8 mouse cellular contexts compared by ENCODE assay signal in the genomic region with DNA sequence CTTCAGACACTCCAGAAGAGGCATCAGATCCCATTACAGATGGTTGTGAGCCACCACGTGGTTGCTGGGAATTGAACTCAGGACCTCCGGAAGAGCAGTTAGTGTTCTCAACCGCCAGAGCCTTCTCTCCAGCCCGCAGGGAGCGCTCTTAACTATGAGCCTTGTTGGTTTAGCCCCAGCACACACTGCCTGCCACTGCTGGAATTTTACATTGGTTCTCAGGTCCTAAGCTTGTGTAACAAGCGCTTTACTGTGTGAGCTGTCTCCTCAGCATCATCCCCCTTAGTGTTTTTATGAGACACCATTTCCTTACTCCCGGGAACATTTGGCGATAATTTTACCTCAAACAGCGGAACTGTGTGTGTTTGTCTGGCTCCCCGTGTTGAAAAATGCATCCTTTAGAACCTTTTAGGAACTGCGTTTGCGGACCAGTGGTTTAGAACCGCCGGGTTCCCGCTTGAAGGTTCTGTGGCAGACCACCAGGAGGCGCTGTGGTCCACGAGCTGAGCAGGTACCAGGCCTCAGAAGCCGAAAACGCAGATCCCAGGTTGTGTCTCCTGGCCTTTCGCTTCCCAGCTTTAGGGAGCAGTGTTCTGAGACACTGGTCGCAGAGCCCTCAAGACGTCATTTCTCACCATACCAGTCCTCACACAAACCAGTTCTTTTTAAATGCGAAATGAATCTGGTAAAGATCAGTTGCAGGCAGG. TPM values are rescaled to one million over a fixed set of nuclear protein-coding genes. Genes with fewer than 3 reads are reported as not detected.
A peak's percentile ranks its signal among the peaks of the same experiment; 100 is the strongest.
DNase-seq lines count a peak whose midpoint lies in the region; ATAC-seq and TF ChIP-seq lines count a peak whose summit lies in the region.

No protein-coding gene starts in this region.

- peak; percentile 80 for DNase-seq in ES-E14 (ENCODE audit: low read depth, low spot score)
- peak; percentile 83 for DNase-seq in adrenal gland, postnatal 25 days
- peak; percentile 65 for DNase-seq in embryo, embryonic 9.5 days (ENCODE audit: extremely low spot score)
- peak; percentile 75 to 88 for DNase-seq in heart, postnatal 10 days
- DNase-seq in layer of hippocampus, postnatal 25 days (ENCODE audit: extremely low spot score in 1 of 2, low spot score in 1 of 2) = peak; percentile 76 to 92
- peak; percentile 82 for DNase-seq in mesoderm, embryonic 11.5 days (ENCODE audit: low read depth, low spot score)
- peak; percentile 92 for DNase-seq in right cerebral cortex, postnatal 4 days

- H3K9ac ChIP-seq in ES-E14 (ENCODE audit: insufficient read depth, low read depth, low read length, poor library complexity, severe bottlenecking) = peak overlapping the region; percentile 35; the same call in 1 of the 2 replicates

- no peaks in the 10 kb centered on the region for H3K36me3 ChIP-seq in ES-E14 (ENCODE audit: control insufficient read depth, insufficient read depth, low read length, poor library complexity, severe bottlenecking)

- no peak overlapping the region for H3K4me3 ChIP-seq in ES-E14 (ENCODE audit: insufficient read depth in 1 of 2, low read depth in 1 of 2, low read length in 2 of 2, poor library complexity in 1 of 2, severe bottlenecking in 1 of 2)

- no peak overlapping the region for H3K27ac ChIP-seq in ES-E14 (ENCODE audit: insufficient read depth, low read depth, low read length, poor library complexity, severe bottlenecking)

- no peak for ATAC-seq in inflammation-experienced regulatory T-cells, adult 6 months

- H3K9me3 ChIP-seq in ES-E14 (ENCODE audit: control insufficient read depth, insufficient read depth, low read depth, low read length) = no peaks in the 10 kb centered on the region

- in situ Hi-C loops in ES-E14 (cut with MboI; ENCODE audit: low sequenced_read_pairs in 2 of 2, unreplicated experiment in 2 of 2) = loop anchor here in 1 of 2 experiments (5.0 to 10.0 kb wide), 2 partner anchors 154 to 211 kb away; no protein-coding TSS in a partner anchor

- no peaks in the 10 kb centered on the region for H3K4me1 ChIP-seq in ES-E14 (ENCODE audit: control insufficient read depth in 2 of 2, insufficient read depth in 2 of 2, low read length in 2 of 2, poor library complexity in 1 of 2)

- intact Hi-C loops in heart, postnatal 10 days (cut with DNase I) = loop anchor here (1.0 to 5.0 kb wide), 4 partner anchors 150 to 449 kb away; no protein-coding TSS in a partner anchor

TF ChIP-seq in ES-E14, 5 proteins besides CTCF, POLR2A, EP300 and RAD21:
- no peak for TF ChIP-seq HCFC1 (IDR thresholded peaks at IDR 0.05; ENCODE audit: borderline replicate concordance, insufficient read depth, low read length)
- no peak for TF ChIP-seq ZNF384 (IDR thresholded peaks at IDR 0.05; ENCODE audit: low read depth, low read length)
- no peak for TF ChIP-seq CHD2 (IDR thresholded peaks at IDR 0.05; ENCODE audit: low read depth, low read length)
- peak; percentile 99 for TF ChIP-seq ZC3H11A (IDR thresholded peaks at IDR 0.05; ENCODE audit: borderline replicate concordance, low read depth, low read length)

RNA-seq across cellular contexts. Expression of a gene that starts 24.7 kb away (rescaled TPM):
- total RNA-seq in ES-E14 (2012; rRNA removed) = 27.4 and 33.4 TPM in 2 replicates
- 4.9 and 8.0 TPM in 2 replicates for total RNA-seq in adrenal gland, postnatal 25 days (2021)
- total RNA-seq in heart, postnatal 10 days (2021) = 1 to 10 TPM; 6.1 to 6.5 TPM
- total RNA-seq in layer of hippocampus, postnatal 25 days (2021) = 100 to 1,000 TPM; 175 to 232 TPM
- 1 to 10 TPM; 3.4 to 8.2 (median 8.2) TPM for polyA plus RNA-seq in inflammation-experienced regulatory T-cells, adult 6 months (2017; shearing (Covaris generic))
